ENCODE assay signal across 17 mouse cellular contexts in the genomic region with DNA sequence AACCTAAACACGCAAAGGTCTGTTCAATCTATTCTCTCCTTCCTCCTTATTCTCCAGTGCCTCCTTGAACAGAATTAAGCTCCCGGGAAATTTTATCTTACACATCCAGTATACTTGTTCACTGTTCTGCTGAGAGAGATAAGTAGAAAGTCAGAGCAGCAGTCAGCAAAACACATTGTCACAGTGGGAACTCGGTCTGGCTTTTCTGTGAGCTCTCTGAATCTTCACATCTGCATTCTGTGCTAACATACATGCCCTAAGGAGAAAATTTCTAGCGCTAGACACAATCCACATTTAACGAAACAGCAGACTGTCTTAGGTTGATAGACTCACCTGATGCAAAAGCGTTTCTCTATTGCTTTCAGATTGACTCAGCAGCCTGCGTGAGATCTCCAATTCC.
DNase-seq lines count a peak whose midpoint lies in the region; ATAC-seq and TF ChIP-seq lines count a peak whose summit lies in the region.
"Had no signal": no experiment of that assay in that cellular context is flagged by ENCODE, and none has a peak within 500 bp of the region (broad histone marks: within the 10 kb centered on the region; RNA-seq: fewer than 3 reads in every experiment).

No protein-coding gene starts in this region.

- no peaks in the 10 kb centered on the region for H3K9me3 ChIP-seq in midbrain, embryonic 13.5 days
- H3K9me3 ChIP-seq in midbrain, embryonic 10.5 days (replicated peaks) = no peaks in the 10 kb centered on the region
- H3K9me3 ChIP-seq in liver, embryonic 13.5 days (replicated peaks) = no peaks in the 10 kb centered on the region
- H3K9me3 ChIP-seq in midbrain, postnatal 0 days (ENCODE audit: low read length) = no peaks in the 10 kb centered on the region
- H3K9me3 ChIP-seq: limb, embryonic 15.5 days had no signal

- H3K27me3 ChIP-seq in midbrain, embryonic 13.5 days = no peaks in the 10 kb centered on the region
- no peaks in the 10 kb centered on the region for H3K27me3 ChIP-seq in midbrain, embryonic 10.5 days (ENCODE audit: low read depth, poor library complexity, severe bottlenecking)
- H3K27me3 ChIP-seq in liver, embryonic 13.5 days = no peaks in the 10 kb centered on the region
- H3K27me3 ChIP-seq in midbrain, postnatal 0 days (ENCODE audit: insufficient read depth, low read length) = no peaks in the 10 kb centered on the region
- H3K27me3 ChIP-seq: limb, embryonic 15.5 days had no signal

- DNase-seq in midbrain, embryonic 10.5 days (ENCODE audit: low spot score) = no peak
- peak; percentile 68 for DNase-seq in c-Kit-positive CD71-positive TER-119-negative erythroid progenitor cells, embryonic 14.5 days (ENCODE audit: low read depth)
- DNase-seq in liver, embryonic 13.5 days = peak; percentile 40
- DNase-seq in midbrain, postnatal 0 days (ENCODE audit: low spot score) = peak; percentile 27
- DNase-seq in kidney, adult 11 months = no peak
- DNase-seq in Muller cell, postnatal 12 days (ENCODE audit: inconsistent ontology term) = no peak
- DNase-seq: cerebellum, adult 8-10 months; heart, adult 18-20 months; kidney, adult 2 months; kidney, postnatal 36 days; spleen, adult 18-20 months; thymus, postnatal 14 days had no signal

- peak; percentile 43; the same call in 1 of the 2 replicates for ATAC-seq in midbrain, embryonic 13.5 days
- peak; percentile 93 for ATAC-seq in liver, embryonic 13.5 days (ENCODE audit: low read depth)
- ATAC-seq in midbrain, postnatal 0 days (ENCODE audit: low FRiP score) = no peak
- ATAC-seq: activated CD4-positive, CD25-positive, alpha-beta regulatory T cell, adult 4 months; CD4-positive, CD25-positive, alpha-beta regulatory T cell, adult 4 months; forebrain, embryonic 16.5 days had no signal

- WGBS in midbrain, embryonic 13.5 days = 79% methylated on average over 7 of the region's 7 CpGs
- 92% methylated on average over 7 of the region's 7 CpGs for WGBS in midbrain, embryonic 10.5 days
- WGBS in liver, embryonic 13.5 days (ENCODE audit: insufficient replicate concordance) = 55% methylated on average over 7 of the region's 7 CpGs
- 39% methylated on average over 7 of the region's 7 CpGs for WGBS in midbrain, postnatal 0 days

- peaks cover 6% of the 10 kb centered on the region; the same call in 1 of the 2 replicates for H3K36me3 ChIP-seq in midbrain, embryonic 13.5 days
- H3K36me3 ChIP-seq in midbrain, embryonic 10.5 days = peaks cover 18% of the 10 kb centered on the region
- H3K36me3 ChIP-seq in liver, embryonic 13.5 days = peaks cover 40% of the 10 kb centered on the region
- H3K36me3 ChIP-seq in midbrain, postnatal 0 days (ENCODE audit: insufficient read depth, low read length) = no peaks in the 10 kb centered on the region
- H3K36me3 ChIP-seq: limb, embryonic 15.5 days had no signal

- 0 out of 2 replicates have a peak, but pooled peaks cover 5% of the 10 kb centered on the region for H3K4me1 ChIP-seq in midbrain, embryonic 13.5 days (replicated peaks)
- H3K4me1 ChIP-seq in midbrain, embryonic 10.5 days = no peaks in the 10 kb centered on the region
- H3K4me1 ChIP-seq in liver, embryonic 13.5 days (replicated peaks) = peaks cover 20% of the 10 kb centered on the region
- no peaks in the 10 kb centered on the region for H3K4me1 ChIP-seq in midbrain, postnatal 0 days (ENCODE audit: insufficient read depth, low read length)
- H3K4me1 ChIP-seq: limb, embryonic 15.5 days had no signal

- peak overlapping the region; percentile 30; the same call in 1 of the 2 replicates for H3K27ac ChIP-seq in midbrain, embryonic 13.5 days
- no peak overlapping the region for H3K27ac ChIP-seq in midbrain, embryonic 10.5 days (replicated peaks)
- peak overlapping the region; percentile 73 for H3K27ac ChIP-seq in liver, embryonic 13.5 days
- H3K27ac ChIP-seq in midbrain, postnatal 0 days (ENCODE audit: low read depth, low read length) = no peak overlapping the region
- H3K27ac ChIP-seq: limb, embryonic 15.5 days had no signal

- no peak overlapping the region for H3K4me2 ChIP-seq in midbrain, embryonic 13.5 days (replicated peaks)
- H3K4me2 ChIP-seq in liver, embryonic 13.5 days = peak overlapping the region; percentile 35
- no peak overlapping the region for H3K4me2 ChIP-seq in midbrain, postnatal 0 days (ENCODE audit: low read depth, low read length, poor library complexity, severe bottlenecking)
- H3K4me2 ChIP-seq: limb, embryonic 15.5 days had no signal

- no peak overlapping the region for H3K9ac ChIP-seq in midbrain, embryonic 13.5 days (replicated peaks)
- no peak overlapping the region for H3K9ac ChIP-seq in liver, embryonic 13.5 days
- H3K9ac ChIP-seq in midbrain, postnatal 0 days (replicated peaks; ENCODE audit: low read length, poor library complexity, severe bottlenecking) = no peak overlapping the region
- H3K9ac ChIP-seq: limb, embryonic 15.5 days had no signal

- no peak overlapping the region for H3K4me3 ChIP-seq in midbrain, embryonic 13.5 days (replicated peaks)
- no peak overlapping the region for H3K4me3 ChIP-seq in midbrain, embryonic 10.5 days
- no peak overlapping the region for H3K4me3 ChIP-seq in liver, embryonic 13.5 days (replicated peaks)
- H3K4me3 ChIP-seq in midbrain, postnatal 0 days (ENCODE audit: low read depth, low read length) = no peak overlapping the region
- H3K4me3 ChIP-seq: limb, embryonic 15.5 days had no signal

- no peak for TF ChIP-seq CTCF in midbrain, postnatal 0 days (IDR thresholded peaks at IDR 0.05)

Comparison
In these comparisons a context has a peak if more than half of its experiments do, and no peak if none do; other contexts are left out.
1. H3K27ac ChIP-seq: peak in midbrain, embryonic 13.5 days (single experiment) and liver, embryonic 13.5 days (single experiment); none in midbrain, embryonic 10.5 days (single experiment) and midbrain, postnatal 0 days (single experiment).
2. DNase-seq: peak in c-Kit-positive CD71-positive TER-119-negative erythroid progenitor cells, embryonic 14.5 days (single experiment), liver, embryonic 13.5 days (single experiment) and midbrain, postnatal 0 days (single experiment); none in midbrain, embryonic 10.5 days (single experiment), kidney, adult 11 months (single experiment) and Muller cell, postnatal 12 days (single experiment).